Mouse (Mus musculus) kidney, postnatal 14 days (tissue): ENCODE data around the gene Olfr912.

Experiments used
- DNase-seq: peaks from one replicate; pipeline ENCODE4 v3.0.0; 2022; ENCODE audit warnings: mixed read lengths

Olfr912 gene

DNA sequence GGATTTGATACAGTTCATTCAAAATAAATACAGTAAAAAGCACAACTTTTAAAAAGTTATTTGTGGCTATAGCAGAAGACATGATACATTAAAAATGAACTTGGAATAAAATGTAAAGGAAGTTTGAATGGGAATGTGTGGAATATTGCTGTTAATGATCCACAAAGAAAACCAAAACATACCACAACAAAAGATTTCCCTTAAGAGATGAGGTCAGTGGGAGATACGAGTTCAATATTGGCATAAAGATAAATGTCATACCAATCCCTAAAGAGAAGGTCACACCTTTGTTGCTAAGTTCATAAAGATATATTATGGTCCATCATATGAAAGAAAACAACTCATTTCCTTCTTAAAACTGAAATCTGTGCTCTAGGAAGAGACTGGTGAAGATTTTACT, at the start of gene Olfr912:
TSS of gene Olfr912 (plus strand) at position 301 of the 400 bp plus-strand sequence.
- no peak for DNase-seq

DNA sequence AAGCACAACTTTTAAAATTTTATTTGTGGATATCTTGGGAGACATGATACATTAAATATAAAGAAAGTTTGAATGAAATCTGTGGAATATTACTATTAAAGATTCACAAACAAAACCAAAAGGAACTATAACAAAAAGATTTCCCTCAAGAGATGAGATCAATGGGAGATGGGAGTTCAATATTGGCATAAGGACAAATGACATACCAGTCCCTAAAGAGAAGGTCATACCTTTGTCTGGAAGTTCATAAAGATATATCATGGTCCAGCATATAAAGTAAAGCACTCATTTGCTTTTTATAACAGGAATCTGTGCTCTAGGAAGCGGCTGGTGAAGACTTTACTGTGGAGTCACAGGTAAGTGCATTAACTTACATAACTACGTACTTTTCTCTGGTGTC, 42.4 kb upstream of the Olfr912 start, which contains the start of gene Olfr910:
TSS of gene Olfr910 (plus strand) at position 301 of the 400 bp plus-strand sequence.
- no peak for DNase-seq

DNA sequence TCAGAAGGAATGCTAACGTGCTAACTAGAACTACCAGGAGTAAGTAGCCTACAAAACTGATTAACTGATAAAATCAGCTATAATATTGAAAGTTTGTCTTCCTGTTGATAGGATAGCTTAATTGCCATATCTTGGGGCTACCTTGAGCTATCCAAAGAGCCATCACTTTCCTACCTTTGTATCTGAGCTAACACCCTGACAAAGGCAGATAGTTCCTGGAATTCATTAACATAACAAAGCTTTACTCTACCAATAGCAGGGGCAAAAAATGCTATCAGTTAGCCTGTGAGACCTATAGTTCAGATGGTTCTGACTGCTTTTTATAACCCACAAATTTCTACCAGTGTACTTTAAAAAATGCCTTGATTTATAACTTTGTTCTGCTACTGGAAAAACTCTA, 11.1 kb downstream of the Olfr912 start:
- no peak for DNase-seq

DNA sequence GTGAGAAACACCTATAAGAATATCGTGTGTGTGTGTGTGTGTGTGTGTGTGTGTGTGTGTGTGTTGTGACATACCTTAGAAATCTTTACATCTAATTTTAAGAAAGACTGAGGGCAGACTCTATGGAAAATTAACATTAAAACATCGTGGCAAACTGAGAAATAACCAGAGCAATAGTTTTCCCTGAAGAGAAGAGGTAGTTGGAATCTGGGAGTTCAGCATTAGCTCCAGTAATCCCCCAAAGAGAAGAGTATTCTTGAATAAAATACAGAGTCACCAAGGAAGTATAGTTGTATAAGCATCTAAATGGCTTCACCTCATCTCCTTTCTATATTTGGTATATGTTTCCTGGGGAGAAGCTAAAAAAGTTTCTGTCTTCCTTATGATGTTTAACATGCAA, 12.5 kb downstream of the Olfr912 start, which contains the start of gene Olfr913:
TSS of gene Olfr913 (plus strand) at position 301 of the 400 bp plus-strand sequence.
- no peak for DNase-seq

DNA sequence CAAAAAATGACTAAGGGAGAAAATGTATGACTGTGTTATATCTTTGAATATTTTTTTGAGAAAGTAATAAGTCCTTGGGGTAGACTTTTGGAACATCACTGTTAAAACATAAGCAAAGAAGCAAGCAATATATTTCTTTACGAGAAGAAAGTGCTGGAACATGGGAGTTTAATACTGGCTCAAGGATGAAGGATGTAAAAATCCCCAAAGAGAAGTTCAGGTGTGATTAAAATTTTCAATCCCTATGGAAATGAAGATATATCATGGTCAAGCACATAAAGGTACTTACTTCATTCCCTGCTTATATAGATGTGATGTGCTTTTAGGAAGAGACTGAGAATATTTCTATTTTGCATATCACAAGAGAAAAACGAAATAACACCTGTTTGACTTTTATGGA, 24.8 kb downstream of the Olfr912 start, which contains the start of gene Olfr914:
TSS of gene Olfr914 (plus strand) at position 301 of the 400 bp plus-strand sequence.
- no peak for DNase-seq

DNA sequence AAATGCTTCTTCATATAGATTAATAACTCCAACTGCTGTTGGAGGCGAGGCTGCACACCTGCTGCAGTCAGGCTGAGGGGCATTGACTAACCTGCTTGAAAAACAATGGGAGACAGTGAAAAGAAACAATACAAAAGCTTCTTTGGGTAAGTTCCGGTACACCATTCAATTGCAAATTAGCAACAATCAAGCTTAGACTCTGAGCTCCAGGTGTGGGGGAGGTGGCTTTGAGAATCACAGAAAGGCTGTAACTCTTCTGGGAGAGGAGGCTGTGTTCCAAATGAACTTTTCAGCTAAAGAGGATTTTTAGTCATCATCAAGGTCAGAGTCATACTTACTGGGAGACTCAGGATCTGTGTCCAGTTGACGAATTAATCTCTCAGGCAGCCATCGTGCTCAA, 52.4 kb downstream of the Olfr912 start:
- no peak for DNase-seq
